Mouse (Mus musculus): ENCODE data around the gene Shroom4.
"Not testable (repeated sequence)": the region's sequence is repeated elsewhere in the genome, so short reads cannot be mapped to it uniquely, and the experiment has no call there.

The Shroom4 gene

DNA sequence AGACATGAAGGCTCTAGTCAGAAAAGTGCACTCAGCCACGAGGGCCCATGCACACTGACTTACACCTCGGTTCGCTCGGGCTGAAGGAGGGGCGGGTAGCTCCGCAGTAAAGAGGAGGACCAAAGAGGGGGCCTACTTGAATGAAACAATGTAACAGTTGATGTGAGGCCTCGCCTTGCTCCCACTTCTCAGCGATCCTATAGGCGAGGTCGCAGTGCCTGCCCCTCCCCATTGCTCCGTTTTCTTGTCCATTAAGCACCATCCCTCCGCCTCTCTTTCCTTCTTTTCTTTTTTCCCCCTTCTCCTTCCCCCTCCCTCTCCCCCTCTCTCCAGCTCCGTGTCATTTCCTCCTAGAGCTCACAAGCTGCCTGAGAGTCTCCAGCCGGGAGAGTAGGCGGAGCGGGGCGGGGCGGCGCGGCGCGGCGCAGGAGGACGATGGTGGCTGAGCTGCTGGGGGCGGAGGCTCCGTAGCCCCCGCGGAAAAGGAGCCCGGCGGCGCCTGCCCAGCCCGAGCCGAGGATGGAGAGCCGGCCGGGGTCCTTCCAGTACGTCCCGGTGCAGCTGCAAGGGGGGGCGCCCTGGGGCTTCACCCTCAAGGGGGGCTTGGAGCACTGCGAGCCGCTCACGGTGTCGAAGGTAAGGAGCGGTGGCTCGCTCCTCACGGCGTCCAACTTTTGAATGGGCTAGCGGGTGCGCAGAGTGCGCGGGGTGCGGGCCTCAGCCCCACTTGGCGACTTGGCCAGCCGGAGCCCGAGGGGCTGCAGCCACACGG lies at the start of gene Shroom4:
TSS of gene Shroom4 (plus strand) at position 229 of the 772 bp plus-strand sequence.
- DNase-seq (ENCODE audit: low spot score): peak; percentile 42

DNA sequence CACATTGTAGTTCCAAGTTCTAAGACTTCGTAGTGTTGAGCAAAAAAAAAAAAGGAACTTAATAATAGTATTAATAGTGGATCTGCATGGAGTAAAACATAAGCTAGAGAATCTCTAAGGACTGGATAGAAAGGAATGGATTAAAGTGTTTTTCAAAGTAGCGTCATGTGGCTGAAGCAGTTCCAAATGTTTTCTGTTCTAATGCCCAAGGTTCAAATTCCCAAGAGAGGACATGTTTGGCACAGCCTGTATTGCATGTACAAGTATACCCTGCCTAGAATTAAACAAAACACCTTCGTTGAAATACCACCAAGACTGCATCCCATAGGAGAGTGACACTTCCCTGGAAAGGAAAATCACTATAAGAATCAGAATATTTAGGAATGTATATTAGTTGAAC lies 42.8 kb upstream of the Shroom4 start:
- DNase-seq (ENCODE audit: low spot score): no peak

DNA sequence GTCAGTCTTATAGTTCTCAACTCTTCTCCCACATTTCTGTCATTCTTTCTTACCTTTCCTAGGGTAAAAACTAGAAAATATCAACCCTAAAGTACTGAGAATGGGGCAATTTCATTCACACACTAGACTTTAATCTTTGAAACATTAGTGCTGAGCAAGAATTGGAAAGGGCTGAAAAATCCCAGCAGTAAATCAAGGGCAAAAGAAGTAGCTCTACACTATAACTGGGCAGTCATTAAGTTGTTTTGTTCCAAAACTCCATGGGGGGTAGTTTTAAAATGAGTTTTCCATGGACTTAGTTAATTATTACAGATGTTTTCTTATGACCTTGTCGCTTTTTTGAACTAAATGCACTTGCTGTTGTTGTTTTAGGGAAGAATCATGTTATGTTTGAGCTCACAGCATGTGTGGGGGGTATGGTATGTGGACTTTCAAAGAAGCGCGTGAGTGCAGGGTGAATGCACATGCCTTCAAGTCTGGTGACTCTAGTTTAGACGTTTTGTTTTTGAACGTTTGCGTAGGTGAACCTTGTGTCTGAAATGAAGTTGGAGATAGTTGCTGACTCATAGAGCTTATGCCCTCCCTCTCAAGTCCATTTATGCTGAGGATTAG lies 42.0 kb upstream of the Shroom4 start:
- no peak for DNase-seq (ENCODE audit: low spot score)

DNA sequence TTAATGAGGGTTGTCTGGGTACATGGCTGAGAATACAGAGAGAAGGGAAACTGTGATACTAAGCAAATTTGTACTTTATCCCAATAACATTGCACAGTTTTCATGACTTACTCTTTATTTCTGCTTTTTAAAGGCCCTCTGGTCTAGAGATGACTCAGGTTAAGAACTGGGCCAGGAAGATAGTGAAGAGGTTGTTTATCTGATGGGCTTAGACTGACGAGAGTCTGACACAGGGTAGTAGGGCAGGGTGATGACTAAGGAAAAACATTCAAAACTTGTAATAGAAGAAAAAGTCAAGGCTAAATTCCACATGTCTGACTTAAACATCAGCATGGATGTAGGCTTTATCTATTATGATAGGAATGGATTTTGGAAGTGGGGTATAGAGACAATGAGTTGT lies 30.8 kb upstream of the Shroom4 start:
- no peak for DNase-seq (ENCODE audit: low spot score)

DNA sequence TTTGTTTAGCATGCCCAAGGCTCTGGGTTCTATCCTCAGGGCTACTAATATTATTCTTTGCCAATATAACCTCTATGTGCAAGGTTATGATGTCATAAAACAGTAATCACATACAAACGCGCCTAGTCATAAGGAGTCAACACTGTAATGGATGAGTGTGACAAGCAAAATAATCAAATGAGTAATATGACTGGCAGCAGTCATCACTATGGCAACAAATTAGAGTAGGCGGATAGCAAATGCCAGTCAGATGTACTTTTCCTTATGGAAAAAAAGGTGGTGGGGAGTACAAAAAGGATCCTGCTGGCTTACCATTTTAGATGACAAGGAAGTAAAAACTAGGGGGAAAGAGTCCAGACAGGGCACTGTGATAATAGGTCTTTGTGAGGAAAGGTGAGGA lies 28.9 kb upstream of the Shroom4 start:
- no peak for DNase-seq (ENCODE audit: low spot score)

DNA sequence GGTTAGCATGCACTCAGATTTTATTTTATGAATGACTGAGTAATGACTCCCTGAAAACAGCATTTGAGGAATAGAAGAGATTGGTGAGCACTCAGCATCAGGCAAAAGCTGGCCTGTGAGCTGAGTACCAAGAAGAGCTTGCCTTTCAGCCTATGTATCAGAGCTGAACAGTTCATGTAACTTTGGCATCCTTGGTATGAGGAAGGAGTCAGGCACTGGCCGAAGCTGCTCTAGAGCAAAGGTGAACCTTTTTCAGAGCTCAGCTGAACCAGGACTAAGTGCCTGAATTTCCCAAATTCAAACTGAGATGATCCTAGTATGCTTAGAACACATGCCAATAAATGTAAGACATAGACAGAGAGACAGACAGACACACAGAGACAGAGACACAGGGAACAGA lies 5.8 kb upstream of the Shroom4 start:
- DNase-seq (ENCODE audit: low spot score): no peak

DNA sequence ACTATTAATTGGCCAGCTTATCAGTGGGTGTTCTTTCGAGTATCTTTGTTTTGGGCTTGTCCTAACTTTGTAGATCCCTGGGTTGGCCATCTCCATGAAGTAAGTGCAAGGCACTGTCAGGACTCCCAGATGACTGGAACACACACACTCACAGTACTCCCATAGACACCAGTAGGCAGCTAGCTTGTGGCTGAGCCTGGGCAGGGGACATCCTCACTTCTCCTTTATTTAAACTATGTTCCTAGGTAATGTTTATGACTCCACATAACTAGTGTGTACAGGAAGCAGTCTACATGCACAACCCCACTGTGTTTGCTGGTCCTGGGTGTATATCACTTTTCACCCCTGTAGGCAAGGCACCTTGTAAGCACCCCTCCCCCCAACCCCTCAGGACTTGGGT lies 461 bp upstream of the Shroom4 start:
- DNase-seq (ENCODE audit: low spot score): no peak

DNA sequence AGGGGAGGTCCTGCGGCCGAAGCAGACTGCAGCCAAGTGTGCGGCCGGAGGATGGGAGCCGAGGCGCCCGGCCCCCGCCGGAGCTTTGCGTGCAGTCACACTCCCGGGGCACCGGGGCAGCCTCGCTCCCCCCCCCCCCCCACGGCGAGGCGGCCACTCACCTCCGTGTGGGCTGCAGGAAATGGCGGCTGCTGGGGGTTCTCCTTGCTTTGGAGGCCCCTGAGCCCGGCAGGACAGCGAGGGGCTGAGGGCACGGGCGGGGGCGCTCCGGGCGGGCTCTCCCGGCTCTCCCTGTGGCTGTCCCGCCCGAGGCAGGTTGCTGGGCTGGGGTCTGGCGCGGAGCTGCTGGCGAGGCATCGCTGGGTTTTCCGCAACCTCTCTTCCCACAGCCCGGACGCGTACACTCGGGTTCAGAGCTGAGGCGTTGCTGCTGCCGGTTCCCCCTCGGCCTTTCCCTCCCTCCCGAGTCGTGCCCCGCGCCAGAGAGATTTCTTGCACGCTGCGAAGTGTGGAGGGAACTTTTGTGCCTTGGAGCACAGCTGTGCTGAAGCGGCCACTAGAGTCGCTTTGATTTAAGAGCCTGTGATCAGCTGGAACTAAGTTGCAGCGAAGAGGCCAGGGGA lies 855 bp downstream of the Shroom4 start:
- DNase-seq (ENCODE audit: low spot score): no peak

DNA sequence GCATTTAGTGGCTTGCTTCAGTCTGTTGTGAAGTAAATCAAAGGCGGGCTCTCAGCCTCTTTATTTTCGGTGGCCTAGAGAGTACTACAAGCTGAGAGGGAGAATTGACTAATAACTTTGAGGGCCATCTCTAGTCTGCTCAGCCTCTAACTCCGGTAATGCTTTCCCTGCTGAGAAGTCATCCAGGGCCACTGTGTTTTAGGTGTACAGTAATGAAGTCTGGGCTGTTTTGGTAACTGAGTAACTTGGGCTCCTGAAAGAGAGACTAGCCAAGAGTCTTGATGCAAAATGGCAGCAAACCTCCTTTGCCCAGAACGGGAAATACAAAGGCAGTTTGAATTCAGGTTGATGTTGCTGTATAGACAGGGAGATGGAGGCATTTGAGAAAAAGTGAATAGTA lies 3.3 kb downstream of the Shroom4 start:
- DNase-seq (ENCODE audit: low spot score): no peak

DNA sequence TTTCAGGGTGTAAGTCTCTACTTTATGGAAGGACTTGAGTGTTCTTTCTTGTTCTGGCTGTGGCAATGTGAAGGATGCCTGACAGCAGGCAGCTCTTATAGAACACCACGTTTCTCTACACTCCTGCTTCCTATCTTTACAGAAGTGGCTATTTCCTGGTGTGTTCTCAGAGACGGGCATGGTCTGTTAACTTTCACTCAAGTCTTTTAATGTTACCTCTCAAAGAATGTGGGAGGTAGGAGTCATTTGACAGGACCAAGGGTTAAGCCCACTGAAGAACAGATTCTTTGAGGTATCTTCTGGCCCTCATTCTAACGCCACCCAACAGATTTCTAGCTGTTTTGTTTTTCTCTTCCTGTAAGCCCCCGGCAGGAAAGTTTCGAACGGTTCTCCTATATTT lies 9.5 kb downstream of the Shroom4 start:
- DNase-seq (ENCODE audit: low spot score): no peak

DNA sequence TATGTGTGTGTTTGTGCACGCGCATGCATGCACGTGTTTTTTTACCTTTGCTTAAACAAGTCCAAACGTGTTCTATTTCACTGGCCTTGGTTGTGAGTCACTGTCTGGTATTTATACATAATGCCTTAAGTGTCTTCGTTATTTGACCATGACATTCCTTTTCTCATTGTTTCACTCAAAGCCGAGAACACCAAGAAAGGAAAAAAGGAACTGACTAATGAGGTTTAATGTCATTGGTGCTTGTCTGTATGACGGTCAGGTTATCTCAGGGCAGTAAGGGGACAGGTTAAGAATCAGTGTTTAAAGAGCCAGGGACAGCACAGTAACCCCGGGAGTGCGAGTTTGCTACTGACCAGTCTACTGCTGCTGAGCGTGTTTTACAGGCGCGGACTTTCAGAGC lies 15.8 kb downstream of the Shroom4 start:
- no peak for DNase-seq (ENCODE audit: low spot score)

DNA sequence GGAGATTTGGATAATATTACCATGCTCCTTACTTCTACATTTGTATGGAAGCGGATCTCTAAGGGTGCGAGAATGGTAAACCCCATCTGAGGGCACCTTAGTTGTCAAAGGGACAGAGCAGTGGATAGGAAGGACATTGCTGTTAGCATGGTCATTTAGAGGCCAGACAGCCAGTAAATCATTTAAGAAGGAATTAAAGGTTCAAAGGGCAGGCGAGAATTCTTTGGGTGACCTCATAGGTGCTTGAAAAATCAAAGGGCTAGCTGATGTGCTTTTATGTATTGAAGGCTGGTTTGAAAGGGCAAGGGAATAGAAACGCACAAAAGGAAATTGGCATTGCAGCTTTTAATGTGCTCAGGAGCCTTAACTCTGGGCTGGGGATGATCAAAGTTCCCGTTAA lies 16.3 kb downstream of the Shroom4 start:
- no peak for DNase-seq (ENCODE audit: low spot score)

DNA sequence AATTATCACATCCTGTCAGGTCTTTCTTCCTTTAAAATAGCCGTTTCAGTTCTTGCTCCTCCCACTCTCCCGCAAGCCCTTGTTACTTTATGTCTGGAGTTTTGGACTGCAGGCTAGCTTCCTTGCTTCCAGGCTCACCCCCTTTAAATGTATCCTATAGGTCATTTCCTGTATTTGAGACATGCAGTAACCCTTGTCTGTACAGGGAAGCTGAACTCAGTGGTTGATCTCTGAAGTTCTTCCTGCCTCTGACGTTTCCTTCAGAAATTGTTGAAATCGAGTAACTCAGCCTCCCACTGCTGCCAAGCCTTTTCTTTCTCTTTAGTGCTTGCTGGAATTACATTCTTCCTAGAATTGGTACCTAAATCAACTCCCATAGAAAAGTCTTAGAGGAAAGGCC lies 18.5 kb downstream of the Shroom4 start:
- no peak for DNase-seq (ENCODE audit: low spot score)

DNA sequence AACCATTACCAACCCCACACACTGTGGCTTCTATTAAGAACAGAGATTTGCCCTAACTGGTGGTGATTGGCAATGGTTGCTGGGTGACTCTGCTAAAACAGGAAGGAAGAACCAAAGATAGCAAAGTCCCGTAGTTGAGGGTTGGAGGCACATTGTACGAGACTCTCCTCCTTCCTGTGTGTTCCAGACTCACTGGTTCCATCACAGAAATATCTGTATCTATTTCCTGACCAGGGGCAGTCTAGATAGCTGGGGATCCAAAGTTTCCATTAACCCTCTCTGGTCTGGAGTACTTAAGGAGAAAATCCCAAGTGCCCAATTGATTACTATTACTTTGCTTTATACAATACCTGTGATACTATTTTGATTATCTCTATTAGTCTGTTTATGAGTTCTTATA lies 35.6 kb downstream of the Shroom4 start:
- DNase-seq (ENCODE audit: low spot score): no peak

DNA sequence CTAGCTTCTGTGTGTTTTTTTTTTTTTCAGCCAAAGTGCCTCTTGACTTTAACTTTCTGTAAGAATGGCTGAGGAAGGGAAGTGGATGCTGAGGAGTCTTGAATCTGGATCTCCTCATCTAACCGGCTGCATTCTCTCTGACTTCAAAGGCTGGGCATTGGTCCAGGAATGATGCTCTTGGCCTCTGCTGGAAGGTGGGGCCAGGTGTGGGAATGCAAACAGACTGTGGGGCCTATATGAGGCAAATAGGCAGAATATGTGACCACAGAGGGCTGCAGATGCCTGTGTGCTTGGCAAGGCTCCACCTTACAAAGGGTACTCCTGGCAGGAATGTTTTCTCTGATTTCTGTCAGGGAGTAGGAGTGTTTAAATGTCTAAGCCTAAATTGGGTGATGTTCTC lies 46.8 kb downstream of the Shroom4 start:
- no peak for DNase-seq (ENCODE audit: low spot score)

DNA sequence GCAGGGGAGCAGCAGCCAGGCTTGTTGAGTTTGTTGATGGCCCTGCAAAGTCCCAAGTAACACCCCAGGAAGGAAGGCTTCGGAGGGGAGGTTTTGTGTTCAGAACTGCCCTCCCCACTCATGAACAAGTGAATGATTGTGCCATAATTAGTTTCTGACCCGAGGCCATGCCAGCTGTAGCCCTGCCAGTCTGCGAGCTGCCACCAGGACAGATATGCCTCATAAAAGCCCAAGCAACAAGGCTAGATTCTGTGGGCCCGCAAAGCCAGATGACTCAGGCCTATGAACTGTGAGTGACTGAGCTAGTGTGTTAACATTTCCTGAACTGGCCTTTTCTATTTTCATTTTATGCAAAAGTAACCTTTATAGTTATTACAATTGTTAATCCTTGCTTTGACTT lies 48.3 kb downstream of the Shroom4 start:
- DNase-seq (ENCODE audit: low spot score): no peak

DNA sequence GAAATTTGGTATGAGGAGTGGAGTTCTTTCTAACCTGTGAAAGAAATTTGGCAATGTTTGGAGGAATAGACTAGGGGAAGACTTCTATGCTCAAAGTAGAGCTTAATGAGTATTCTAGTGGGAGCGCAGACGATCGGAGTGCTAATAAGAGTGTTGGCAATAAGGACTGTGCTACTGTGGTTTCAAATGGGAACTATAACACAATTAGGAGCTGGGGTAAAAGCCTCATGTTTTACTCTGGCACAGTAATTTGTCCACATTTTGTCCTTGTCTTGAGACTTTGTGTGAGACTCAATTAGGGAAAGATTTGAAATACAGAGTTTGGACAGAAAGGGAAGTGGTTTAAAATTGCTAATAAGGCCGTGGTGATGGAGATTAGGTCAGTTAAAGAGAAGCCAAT lies 53.6 kb downstream of the Shroom4 start:
- DNase-seq (ENCODE audit: low spot score): no peak

DNA sequence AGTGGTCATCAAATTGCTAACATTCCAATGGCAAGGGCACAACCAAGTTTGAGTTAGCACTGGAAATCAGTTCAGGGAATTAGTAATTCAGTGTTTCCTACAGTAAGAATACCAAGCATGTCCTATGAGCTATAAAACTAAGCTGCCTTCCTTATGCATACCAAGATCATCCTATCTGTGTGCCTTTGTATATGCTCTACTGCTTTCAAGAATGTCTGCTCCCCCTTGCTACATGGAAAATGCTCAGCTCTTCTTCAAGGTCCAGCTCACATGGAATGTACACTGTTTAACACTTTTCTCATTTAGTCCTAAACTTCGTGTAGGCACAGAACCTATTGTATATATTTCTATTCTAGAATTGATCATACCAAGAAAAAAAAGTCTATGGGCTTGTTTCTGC lies 69.6 kb downstream of the Shroom4 start:
- not testable (repeated sequence) for DNase-seq (ENCODE audit: low spot score)

DNA sequence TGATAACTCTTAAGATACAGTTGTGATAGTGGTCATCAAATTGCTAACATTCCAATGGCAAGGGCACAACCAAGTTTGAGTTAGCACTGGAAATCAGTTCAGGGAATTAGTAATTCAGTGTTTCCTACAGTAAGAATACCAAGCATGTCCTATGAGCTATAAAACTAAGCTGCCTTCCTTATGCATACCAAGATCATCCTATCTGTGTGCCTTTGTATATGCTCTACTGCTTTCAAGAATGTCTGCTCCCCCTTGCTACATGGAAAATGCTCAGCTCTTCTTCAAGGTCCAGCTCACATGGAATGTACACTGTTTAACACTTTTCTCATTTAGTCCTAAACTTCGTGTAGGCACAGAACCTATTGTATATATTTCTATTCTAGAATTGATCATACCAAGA lies 72.9 kb downstream of the Shroom4 start:
- DNase-seq (ENCODE audit: low spot score): not testable (repeated sequence)

DNA sequence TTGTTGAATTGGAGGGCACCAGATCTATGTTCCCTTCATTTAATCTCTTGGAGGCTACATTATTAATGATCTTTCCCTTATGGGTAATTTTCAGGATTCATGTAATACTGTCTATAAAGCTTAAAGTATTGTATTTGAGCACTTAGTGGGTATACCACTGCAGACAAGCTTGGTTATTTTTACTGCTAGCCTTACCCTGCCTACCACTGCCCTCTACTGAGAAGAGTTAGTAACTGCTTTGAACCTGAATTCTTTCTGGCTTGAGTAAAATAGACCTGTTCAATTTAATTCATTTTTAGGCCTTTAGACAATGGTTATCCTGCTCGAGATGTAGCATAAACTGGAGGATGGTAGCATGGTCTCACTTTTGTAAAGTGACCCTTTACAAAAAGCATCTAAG lies 75.5 kb downstream of the Shroom4 start:
- DNase-seq (ENCODE audit: low spot score): no peak

DNA sequence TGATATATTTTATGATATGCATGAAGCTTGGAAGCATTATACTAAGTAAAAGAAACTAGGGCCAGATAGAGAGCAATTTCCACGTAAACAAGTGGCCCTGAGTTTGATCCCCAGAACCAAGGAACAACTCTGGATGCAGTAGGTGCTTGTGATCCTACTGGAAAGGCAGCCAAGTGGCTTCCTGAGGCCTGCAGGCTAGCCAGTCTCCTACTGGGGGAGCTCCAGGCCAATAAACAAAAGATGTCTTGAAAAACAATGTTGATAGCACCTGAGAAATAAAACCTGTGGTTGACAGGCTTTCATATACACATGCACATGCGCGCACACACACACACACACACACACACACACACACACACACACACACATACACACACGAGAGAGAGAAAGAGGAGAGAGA lies 82.6 kb downstream of the Shroom4 start:
- DNase-seq (ENCODE audit: low spot score): no peak

DNA sequence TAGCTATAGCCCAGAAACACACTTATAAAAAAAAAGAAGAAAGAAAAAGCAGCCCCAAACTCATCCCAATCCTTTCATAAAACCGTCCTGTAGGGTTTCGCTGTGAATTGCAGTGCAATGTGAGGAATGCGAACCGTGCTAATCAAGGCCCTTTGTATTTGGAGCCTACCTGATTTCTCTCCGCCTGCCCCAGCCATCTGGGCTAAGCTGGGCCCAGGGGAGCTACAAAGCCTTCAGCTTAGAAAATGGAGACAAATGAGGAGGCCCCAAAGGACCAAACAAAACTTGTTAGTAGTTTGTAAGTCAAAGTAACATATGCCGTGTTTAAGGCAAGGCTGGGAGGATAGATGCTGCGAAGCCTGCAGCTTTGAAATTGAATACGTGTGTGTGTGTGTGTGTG lies 84.2 kb downstream of the Shroom4 start:
- no peak for DNase-seq (ENCODE audit: low spot score)

DNA sequence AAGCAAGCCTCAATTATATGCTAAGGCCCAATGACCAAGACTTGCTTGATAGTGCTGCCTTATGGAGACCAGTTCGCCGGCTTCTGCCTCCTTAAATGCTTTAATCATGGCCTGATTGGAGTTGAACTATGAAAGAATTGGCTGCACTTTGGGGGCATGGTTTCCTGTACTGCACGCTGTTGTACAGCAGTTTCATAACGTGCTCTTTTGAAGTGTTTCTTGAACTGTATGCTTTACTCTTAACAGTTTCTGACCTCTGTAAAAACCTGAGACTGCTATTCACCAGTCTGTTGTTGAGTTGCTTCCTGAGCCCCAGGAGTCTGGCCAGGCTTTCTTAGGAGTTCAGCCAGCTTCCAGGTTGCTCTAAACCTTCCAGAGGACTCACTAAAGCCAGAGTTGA lies 90.8 kb downstream of the Shroom4 start:
- no peak for DNase-seq (ENCODE audit: low spot score)

DNA sequence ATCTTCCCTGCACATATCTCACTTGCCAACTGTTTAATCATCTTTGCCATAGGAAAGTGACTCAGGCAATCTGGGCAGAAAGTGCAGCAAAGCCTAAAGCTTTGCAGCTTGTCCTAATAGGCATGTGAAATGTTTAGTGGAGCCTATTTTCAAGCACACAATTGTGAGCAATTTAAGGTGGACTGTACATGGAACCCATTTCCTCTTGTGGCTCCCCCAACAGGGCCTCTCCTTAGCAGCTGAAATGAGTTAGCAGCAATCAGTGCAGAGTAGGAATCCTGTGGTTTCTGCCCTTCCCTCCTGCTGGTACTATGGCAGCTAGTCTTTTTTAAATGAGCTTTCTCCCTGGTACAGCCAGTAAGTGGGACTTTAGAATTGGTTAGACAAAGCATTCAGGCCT lies 95.8 kb downstream of the Shroom4 start:
- no peak for DNase-seq (ENCODE audit: low spot score)

Data from MN1 (cell line).